Mouse (Mus musculus) neural tube, embryonic 12.5 days (tissue): ENCODE measurements at regions not wholly inside any gene's neighbourhood (a gene's known extent, or its start where the extent isn't known, plus 50 kb on each side); places are given as distances from the start of the nearest gene placed in this dataset.

ENCODE experiments used
- ATAC-seq: fragments of 200-750 bp; cut with Nextera tagmentation; 2 replicates; pipeline ENCODE4 v1.8.0; 2017; ENCODE audit warnings: low read depth, mild to moderate bottlenecking, moderate TSS enrichment, moderate library complexity; ENCODE audit not compliant: low FRiP score
- H3K27ac ChIP-seq: fragments of 300-500 bp; sonication (generic); 2 replicates; pipeline ENCODE4 v1.5.1; 2016
- H3K27me3 ChIP-seq: fragments of 300-500 bp; sonication (generic); replicated peaks from 2 replicates; pipeline ENCODE4 v1.6.1; 2016; ENCODE audit warnings: mild to moderate bottlenecking
- H3K36me3 ChIP-seq: fragments of 300-500 bp; sonication (generic); 2 replicates; pipeline ENCODE4 v1.6.1; 2016; ENCODE audit warnings: mild to moderate bottlenecking
- H3K4me1 ChIP-seq: fragments of 300-500 bp; sonication (generic); 2 replicates; pipeline ENCODE4 v1.6.1; 2016
- H3K4me2 ChIP-seq: fragments of 300-500 bp; sonication (generic); replicated peaks from 2 replicates; pipeline ENCODE4 v1.6.1; 2016; ENCODE audit warnings: mild to moderate bottlenecking
- H3K4me3 ChIP-seq: fragments of 300-500 bp; sonication (generic); 2 replicates; pipeline ENCODE4 v1.5.1; 2016
- H3K9ac ChIP-seq: fragments of 300-500 bp; sonication (generic); 2 replicates; pipeline ENCODE4 v1.6.1; 2016; ENCODE audit warnings: mild to moderate bottlenecking
- H3K9me3 ChIP-seq: fragments of 300-500 bp; sonication (generic); 2 replicates; pipeline ENCODE4 v1.6.1; 2016; ENCODE audit warnings: mild to moderate bottlenecking
- WGBS: fragments of 180-500 bp; shearing (Covaris S2); methylation state at CpG from one replicate; pipeline ENCODE4 v1.1.7; 2016; 5-methylcytosine and 5-hydroxymethylcytosine counted together

GRCm38 (mm10) chrX:77307374-77307773 is 203.4 kb upstream of the Tbl1x start:
- Histone ChIP-seq H3K4me2 (no peak overlapping the region), H3K36me3 (no peaks in the 10 kb centered on the region), H3K27me3 (no peaks in the 10 kb centered on the region), H3K4me3 (no peak overlapping the region), H3K9me3 (no peaks in the 10 kb centered on the region), H3K4me1 (no peaks in the 10 kb centered on the region), H3K9ac (no peak overlapping the region), H3K27ac (no peak overlapping the region)
- no peak for ATAC-seq
- 68% methylated on average over 1 of the region's 1 CpGs for WGBS

- ATAC-seq: no peak
- H3K4me3 ChIP-seq: no peak overlapping the region
- no peak overlapping the region for H3K4me2 ChIP-seq
- H3K27ac ChIP-seq: no peak overlapping the region
- no peaks in the 10 kb centered on the region for H3K4me1 ChIP-seq
- 75% methylated on average over 3 of the region's 3 CpGs for WGBS
- no peak overlapping the region for H3K9ac ChIP-seq
- H3K27me3 ChIP-seq: no peaks in the 10 kb centered on the region
- no peaks in the 10 kb centered on the region for H3K36me3 ChIP-seq
- no peaks in the 10 kb centered on the region for H3K9me3 ChIP-seq
Observed at GRCm38 (mm10) chrX:77314384-77314783, 196.4 kb upstream of the Tbl1x start.

GRCm38 (mm10) chrX:77323644-77324043 is 187.2 kb upstream of the Tbl1x start:
- 43% methylated on average over 4 of the region's 4 CpGs for WGBS
- no peaks in the 10 kb centered on the region for H3K36me3 ChIP-seq
- H3K9ac ChIP-seq: no peak overlapping the region
- no peaks in the 10 kb centered on the region for H3K9me3 ChIP-seq
- H3K27me3 ChIP-seq: no peaks in the 10 kb centered on the region
- ATAC-seq: no peak
- no peak overlapping the region for H3K27ac ChIP-seq
- no peaks in the 10 kb centered on the region for H3K4me1 ChIP-seq
- H3K4me3 ChIP-seq: no peak overlapping the region
- H3K4me2 ChIP-seq: no peak overlapping the region

DNA sequence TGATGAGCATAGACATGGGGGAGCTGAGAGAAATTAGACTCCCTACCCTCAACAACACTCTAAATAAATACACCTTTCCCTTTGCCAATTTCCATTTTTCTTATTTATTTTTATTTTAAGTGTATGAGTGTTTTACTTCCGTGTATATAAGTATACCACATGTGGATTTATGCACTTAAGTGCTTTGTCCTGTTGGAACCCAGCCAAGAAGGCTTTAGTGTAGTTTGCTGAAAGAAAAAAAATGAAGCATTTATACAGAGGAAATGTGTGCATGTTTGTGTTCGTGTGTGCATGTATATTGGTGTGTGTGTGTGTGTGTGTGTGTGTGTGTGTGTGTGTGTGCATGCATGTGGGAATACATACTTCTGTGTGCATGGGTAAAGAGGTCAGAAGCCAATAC is 157.6 kb upstream of the Tbl1x start:
- H3K4me2 ChIP-seq: no peak overlapping the region
- no peak for ATAC-seq
- H3K27me3 ChIP-seq: no peaks in the 10 kb centered on the region
- H3K9ac ChIP-seq: no peak overlapping the region
- no peak overlapping the region for H3K27ac ChIP-seq
- no peaks in the 10 kb centered on the region for H3K36me3 ChIP-seq
- 60% methylated on average over 2 of the region's 2 CpGs for WGBS
- no peaks in the 10 kb centered on the region for H3K9me3 ChIP-seq
- no peaks in the 10 kb centered on the region for H3K4me1 ChIP-seq
- no peak overlapping the region for H3K4me3 ChIP-seq

DNA sequence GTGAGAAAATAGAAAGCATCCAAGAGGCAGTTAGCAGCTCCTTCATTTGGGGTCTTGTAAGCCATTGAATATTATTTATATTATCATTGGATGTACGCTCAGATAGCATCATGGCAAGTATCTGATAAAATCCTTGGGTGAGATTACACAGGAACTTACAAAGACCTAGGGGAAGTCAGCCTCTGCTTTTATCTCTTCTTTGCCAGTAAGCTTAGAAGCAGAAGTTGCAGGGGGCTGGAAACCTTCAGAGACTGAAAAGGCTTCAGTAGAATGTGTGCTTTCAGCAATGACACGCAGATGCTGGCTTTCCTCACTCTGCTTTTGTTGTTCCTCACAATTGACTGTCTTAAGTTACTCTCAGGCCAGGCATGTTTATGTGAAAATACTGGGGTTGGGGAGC is 150.3 kb upstream of the Tbl1x start:
- no peak for ATAC-seq
- WGBS: 54% methylated on average over 2 of the region's 2 CpGs
- no peaks in the 10 kb centered on the region for H3K36me3 ChIP-seq
- no peak overlapping the region for H3K9ac ChIP-seq
- no peaks in the 10 kb centered on the region for H3K9me3 ChIP-seq
- H3K27me3 ChIP-seq: no peaks in the 10 kb centered on the region
- no peak overlapping the region for H3K4me2 ChIP-seq
- no peak overlapping the region for H3K4me3 ChIP-seq
- H3K4me1 ChIP-seq: no peaks in the 10 kb centered on the region
- H3K27ac ChIP-seq: no peak overlapping the region

GRCm38 (mm10) chrX:77361106-77361505 is 149.7 kb upstream of the Tbl1x start:
- no peak overlapping the region for H3K9ac ChIP-seq
- H3K36me3 ChIP-seq: no peaks in the 10 kb centered on the region
- H3K4me2 ChIP-seq: no peak overlapping the region
- no peak overlapping the region for H3K4me3 ChIP-seq
- no peaks in the 10 kb centered on the region for H3K4me1 ChIP-seq
- 82% methylated on average over 2 of the region's 2 CpGs for WGBS
- H3K27me3 ChIP-seq: no peaks in the 10 kb centered on the region
- H3K9me3 ChIP-seq: no peaks in the 10 kb centered on the region
- H3K27ac ChIP-seq: no peak overlapping the region
- ATAC-seq: no peak

DNA sequence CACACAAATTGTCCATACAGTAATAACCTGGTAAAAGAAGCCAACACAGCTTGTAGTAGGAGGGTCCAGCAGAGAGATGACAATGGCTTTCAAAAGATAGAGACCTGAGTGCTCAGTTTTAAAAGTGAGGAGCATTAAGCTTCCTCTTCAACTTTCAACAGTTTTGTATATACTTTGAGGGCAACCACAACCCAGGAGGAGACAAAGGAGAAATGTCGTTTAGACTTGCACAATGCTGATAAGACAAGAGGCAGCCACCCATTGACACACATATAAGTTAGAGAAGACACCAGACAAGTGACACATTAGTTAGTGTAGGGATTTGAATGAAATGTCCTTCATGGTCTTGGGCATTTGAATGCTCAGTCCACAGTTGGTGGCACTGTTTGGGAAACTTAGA is 147.2 kb upstream of the Tbl1x start:
- no peaks in the 10 kb centered on the region for H3K27me3 ChIP-seq
- no peaks in the 10 kb centered on the region for H3K36me3 ChIP-seq
- no peak overlapping the region for H3K9ac ChIP-seq
- WGBS: 71% methylated on average over 1 of the region's 1 CpGs
- no peaks in the 10 kb centered on the region for H3K9me3 ChIP-seq
- H3K27ac ChIP-seq: no peak overlapping the region
- no peak overlapping the region for H3K4me3 ChIP-seq
- no peaks in the 10 kb centered on the region for H3K4me1 ChIP-seq
- ATAC-seq: no peak
- no peak overlapping the region for H3K4me2 ChIP-seq

DNA sequence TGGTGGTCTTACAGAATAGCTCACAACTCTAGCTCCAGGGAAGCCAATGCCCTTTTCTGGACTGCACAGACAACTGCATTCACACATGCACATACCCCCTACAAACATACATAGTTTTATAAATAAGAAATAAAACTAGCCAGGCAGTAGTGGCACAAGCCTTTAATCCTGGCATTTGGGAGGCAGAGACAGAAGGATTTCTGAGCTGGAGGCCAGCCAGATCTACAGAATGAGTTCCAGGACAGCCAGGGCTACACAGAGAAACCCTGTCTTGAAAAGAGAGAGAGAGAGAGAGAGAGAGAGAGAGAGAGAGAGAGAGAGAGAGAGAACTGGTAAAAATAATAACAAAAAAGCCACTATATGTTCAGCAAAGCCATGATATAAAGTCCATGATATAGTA is 143.5 kb upstream of the Tbl1x start:
- Histone ChIP-seq H3K9me3 (no peaks in the 10 kb centered on the region), H3K27me3 (no peaks in the 10 kb centered on the region), H3K4me2 (no peak overlapping the region), H3K4me1 (no peaks in the 10 kb centered on the region), H3K9ac (no peak overlapping the region), H3K4me3 (no peak overlapping the region), H3K27ac (no peak overlapping the region), H3K36me3 (no peaks in the 10 kb centered on the region)
- no peak for ATAC-seq

GRCm38 (mm10) chrX:77387271-77387670 is 123.5 kb upstream of the Tbl1x start:
- ATAC-seq: no peak
- Histone ChIP-seq H3K9ac (no peak overlapping the region), H3K9me3 (no peaks in the 10 kb centered on the region), H3K27me3 (no peaks in the 10 kb centered on the region), H3K4me2 (no peak overlapping the region), H3K4me3 (no peak overlapping the region), H3K36me3 (no peaks in the 10 kb centered on the region), H3K4me1 (no peaks in the 10 kb centered on the region), H3K27ac (no peak overlapping the region)
- WGBS: 70% methylated on average over 1 of the region's 1 CpGs

DNA sequence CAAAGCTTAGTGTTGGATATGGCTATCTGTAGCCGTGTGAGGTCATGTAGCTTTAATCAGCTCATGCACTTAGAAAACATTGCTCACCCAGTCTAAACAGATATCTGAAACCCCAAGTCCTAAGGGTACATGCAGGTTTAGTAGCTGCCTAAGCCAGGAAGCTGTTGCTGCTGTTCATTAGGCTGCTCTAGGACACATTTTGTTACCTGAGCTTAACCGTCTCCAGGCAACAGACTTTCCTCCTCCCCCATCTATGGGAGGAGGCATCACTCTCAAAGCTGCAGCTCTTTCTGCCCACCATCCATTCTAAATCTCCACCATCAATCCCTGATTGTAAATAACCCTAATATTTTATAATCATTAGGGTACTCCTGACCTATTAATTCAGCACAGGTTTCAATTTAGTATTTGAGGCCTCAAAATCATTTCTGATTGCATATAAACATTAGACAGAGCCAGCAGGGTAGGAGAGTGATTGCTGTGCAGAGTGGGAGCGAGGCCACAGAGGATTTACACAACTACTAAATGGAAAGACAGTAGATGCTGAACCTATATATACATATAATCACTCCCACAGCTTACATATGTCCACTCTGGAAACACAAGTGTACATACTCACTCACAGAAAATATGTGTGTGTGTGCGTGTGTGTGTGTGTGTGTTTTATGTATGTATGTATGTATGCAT is 118.9 kb upstream of the Tbl1x start:
- Histone ChIP-seq H3K4me1 (no peaks in the 10 kb centered on the region), H3K9ac (no peak overlapping the region), H3K27ac (no peak overlapping the region), H3K36me3 (no peaks in the 10 kb centered on the region), H3K9me3 (no peaks in the 10 kb centered on the region), H3K27me3 (no peaks in the 10 kb centered on the region), H3K4me2 (no peak overlapping the region), H3K4me3 (no peak overlapping the region)
- WGBS: 80% methylated on average over 4 of the region's 4 CpGs
- ATAC-seq: no peak

- H3K27me3 ChIP-seq: no peaks in the 10 kb centered on the region
- no peaks in the 10 kb centered on the region for H3K9me3 ChIP-seq
- H3K4me2 ChIP-seq: no peak overlapping the region
- H3K36me3 ChIP-seq: no peaks in the 10 kb centered on the region
- no peak overlapping the region for H3K27ac ChIP-seq
- H3K4me3 ChIP-seq: no peak overlapping the region
- ATAC-seq: no peak
- H3K4me1 ChIP-seq: no peaks in the 10 kb centered on the region
- 92% methylated on average over 3 of the region's 3 CpGs for WGBS
- H3K9ac ChIP-seq: no peak overlapping the region
Observed at GRCm38 (mm10) chrX:77406896-77407295, 103.9 kb upstream of the Tbl1x start.

DNA sequence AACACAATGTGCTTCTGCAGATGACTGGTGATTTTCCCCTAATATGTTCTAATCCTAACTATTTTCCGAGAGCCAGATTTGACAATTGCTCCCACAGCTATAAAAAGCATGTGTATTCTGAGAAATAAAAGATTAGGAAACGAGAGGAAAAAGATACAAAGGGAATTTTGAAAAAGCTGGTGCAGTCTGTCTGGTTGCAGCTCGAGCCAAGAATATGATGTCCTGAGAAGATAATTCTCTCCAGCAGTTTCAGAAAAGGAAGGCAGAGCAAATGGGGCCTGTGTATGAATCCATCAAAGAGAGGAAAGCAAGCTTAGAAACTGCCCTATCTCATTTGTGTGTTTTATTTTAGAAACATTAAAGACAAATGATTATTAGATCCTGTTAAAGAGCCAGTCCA is 102.9 kb upstream of the Tbl1x start:
- ATAC-seq: no peak
- Histone ChIP-seq H3K27me3 (no peaks in the 10 kb centered on the region), H3K4me3 (no peak overlapping the region), H3K4me2 (no peak overlapping the region), H3K27ac (no peak overlapping the region), H3K36me3 (no peaks in the 10 kb centered on the region), H3K9me3 (no peaks in the 10 kb centered on the region), H3K4me1 (no peaks in the 10 kb centered on the region), H3K9ac (no peak overlapping the region)
- 84% methylated on average over 3 of the region's 3 CpGs for WGBS

GRCm38 (mm10) chrX:77409370-77409769 is 101.4 kb upstream of the Tbl1x start:
- 55% methylated on average over 7 of the region's 7 CpGs for WGBS

More at GRCm38 (mm10) chrX:77409370-77409769, 101.4 kb upstream of the Tbl1x start:
- Histone ChIP-seq H3K27ac (no peak overlapping the region), H3K36me3 (no peaks in the 10 kb centered on the region), H3K27me3 (no peaks in the 10 kb centered on the region), H3K4me3 (no peak overlapping the region), H3K9me3 (no peaks in the 10 kb centered on the region), H3K4me2 (no peak overlapping the region), H3K4me1 (no peaks in the 10 kb centered on the region), H3K9ac (no peak overlapping the region)
- ATAC-seq: no peak
